In the genomic region with DNA sequence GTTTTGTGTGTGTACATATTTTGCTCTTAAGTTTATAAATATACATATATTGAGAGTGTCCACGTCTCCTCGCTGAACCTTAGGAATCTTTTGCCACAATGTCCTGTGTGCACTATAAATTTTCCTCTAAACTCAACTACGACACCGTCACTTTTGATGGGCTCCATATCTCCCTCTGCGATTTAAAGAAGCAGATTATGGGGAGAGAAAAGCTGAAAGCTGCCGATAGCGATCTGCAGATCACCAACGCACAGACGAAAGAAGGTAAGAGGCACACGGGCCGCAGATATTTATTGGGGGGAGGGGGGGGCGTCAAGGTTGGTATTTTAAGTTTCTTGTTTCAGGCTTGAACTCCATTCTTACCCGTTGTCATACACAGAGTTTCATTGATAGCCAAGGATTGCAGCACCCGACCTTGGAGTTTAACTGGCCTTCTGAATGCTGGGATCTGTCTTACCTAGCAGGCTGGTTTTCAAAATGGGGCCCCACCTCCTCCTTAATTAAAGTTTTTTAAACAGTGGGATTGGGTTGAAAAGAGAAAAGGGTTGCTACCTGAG, we compare ENCODE assay signal across 8 mouse cellular contexts. TPM values are rescaled to one million over a fixed set of nuclear protein-coding genes. Genes with fewer than 3 reads are reported as not detected.
DNase-seq lines count a peak whose midpoint lies in the region; ATAC-seq lines count a peak whose summit lies in the region.

No protein-coding gene starts in this region.

- H3K4me2 ChIP-seq in heart, embryonic 15.5 days = peak overlapping the region; percentile 86

- DNase-seq in kidney, adult 9 months = peak; percentile 9
- DNase-seq in kidney, postnatal 10 days = no peak
- DNase-seq in R1 (ENCODE audit: low read depth, low spot score) = peak; percentile 11
- no peak for DNase-seq in urinary bladder, postnatal 36 days (ENCODE audit: low spot score in 2 of 2)
- no peak for DNase-seq in layer of hippocampus, adult 9-11 months
- DNase-seq in spleen, postnatal 36 days (ENCODE audit: low spot score in 2 of 2) = no peak

- H3K36me3 ChIP-seq in heart, embryonic 15.5 days = peaks cover 5% of the 10 kb centered on the region
- H3K36me3 ChIP-seq in macrophage (ENCODE audit: inconsistent target) = 0 out of 2 replicates have a peak, but pooled peaks cover under 1% of the 10 kb centered on the region

- peak overlapping the region; percentile 100 for H3K9ac ChIP-seq in heart, embryonic 15.5 days

- peaks cover 28% of the 10 kb centered on the region for H3K4me1 ChIP-seq in heart, embryonic 15.5 days (replicated peaks)

- no peaks in the 10 kb centered on the region for H3K27me3 ChIP-seq in heart, embryonic 15.5 days

- WGBS in heart, embryonic 15.5 days = 0% methylated on average over 14 of the region's 14 CpGs
- 5% methylated on average over 14 of the region's 14 CpGs for WGBS in macrophage (ENCODE audit: missing documents)

- peaks cover 57% of the 10 kb centered on the region for H3K79me2 ChIP-seq in macrophage (ENCODE audit: inconsistent target)

- no peaks in the 10 kb centered on the region for H3K9me3 ChIP-seq in heart, embryonic 15.5 days (replicated peaks)

- H3K4me3 ChIP-seq in heart, embryonic 15.5 days = peak overlapping the region; percentile 89
- peak overlapping the region; percentile 82 for H3K4me3 ChIP-seq in macrophage (ENCODE audit: inconsistent target)

- H3K27ac ChIP-seq in heart, embryonic 15.5 days = peak overlapping the region; percentile 94; the same call in 1 of the 2 replicates
- peak overlapping the region; percentile 49 for H3K27ac ChIP-seq in macrophage

- no peak for ATAC-seq in heart, embryonic 15.5 days (replicated peaks; ENCODE audit: insufficient number of reproducible peaks, insufficient read depth, low FRiP score, low read depth)

RNA-seq across cellular contexts. Expression of gene Rbbp6, which starts 5.5 kb away (rescaled TPM):
- polyA plus RNA-seq in heart, embryonic 15.5 days (2015; fragmentation: Nextera tagmentation; extraction: Ambion mirVana) = 16.6 and 17.2 TPM in 2 replicates
- total RNA-seq in macrophage (2018; cell fraction: chromatin; rRNA removed) = 100 to 1,000 TPM; 101 to 296 (median 228) TPM
- 10 to 100 TPM; 22.0 to 43.9 (median 35.1) TPM for total RNA-seq in macrophage (2018; cell fraction: cytosol; rRNA removed)
- 100 to 1,000 TPM in 25 of 26 experiments, 10 to 100 TPM in 1; 97.0 to 183 (median 126) TPM for total RNA-seq in macrophage (2018; cell fraction: nucleus; rRNA removed)
- 37.2 to 81.1 TPM (median 37.2 TPM) in 3 replicates for polyA plus RNA-seq in macrophage (2018)

Comparison
In these comparisons a context has a peak if more than half of its experiments do, and no peak if none do; other contexts are left out.
1. DNase-seq: peak in kidney, adult 9 months (single experiment) and R1 (single experiment); none in kidney, postnatal 10 days (single experiment), urinary bladder, postnatal 36 days (0 of 2), layer of hippocampus, adult 9-11 months (single experiment) and spleen, postnatal 36 days (0 of 2).